Mouse (Mus musculus) MEL (cell line): ENCODE measurements around the gene Sarnp.

ENCODE experiments used
- CHD2 ChIP-seq: IDR thresholded peaks from 2 replicates; pipeline ENCODE4 v1.6.1; 2011; ENCODE audit warnings: low read length, improper control_type of control experiment
- EP300 ChIP-seq, 2 experiments: IDR thresholded peaks; 2 replicates each; pipeline ENCODE4 v1.6.1; 2011; ENCODE audit warnings: improper control_type of control experiment in 2 of 2, low read length in 2 of 2, low read depth in 1 of 2, mild to moderate bottlenecking in 1 of 2
- MYC ChIP-seq: IDR thresholded peaks from 2 replicates; pipeline ENCODE4 v1.6.1; 2011; ENCODE audit warnings: low read depth, mild to moderate bottlenecking, low read length, improper control_type of control experiment, moderate library complexity
- POLR2A ChIP-seq, 2 experiments: IDR thresholded peaks; 2 replicates each; pipeline ENCODE4 v1.6.1; 2011 to 2012; ENCODE audit warnings: low read length in 2 of 2, mild to moderate bottlenecking in 2 of 2, control low read depth in 1 of 2, improper control_type of control experiment in 1 of 2, low read depth in 1 of 2, moderate library complexity in 1 of 2; ENCODE audit not compliant: control insufficient read depth in 1 of 2, insufficient read depth in 1 of 2, poor library complexity in 1 of 2

DNA sequence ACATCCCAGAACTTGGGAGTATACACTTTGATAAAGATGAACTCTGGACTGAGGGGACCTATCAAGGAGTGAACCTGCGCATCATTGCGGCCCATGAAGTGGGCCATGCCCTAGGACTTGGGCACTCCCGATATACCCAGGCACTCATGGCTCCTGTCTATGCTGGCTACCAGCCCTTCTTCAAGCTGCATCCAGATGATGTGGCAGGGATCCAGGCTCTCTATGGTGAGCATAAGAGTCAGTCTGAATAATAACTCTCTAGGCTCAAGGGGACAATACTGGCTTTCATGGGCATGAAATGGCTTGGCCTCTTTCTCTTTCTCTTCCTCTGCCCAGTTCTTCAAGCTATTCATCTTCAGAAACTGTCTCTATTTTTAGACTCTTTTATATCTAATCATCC is 21.6 kb upstream of the Sarnp start:
- TF ChIP-seq MYC, result no peak
- no peak for TF ChIP-seq POLR2A (IDR thresholded peaks at IDR 0.05; ENCODE audit: control insufficient read depth in 1 of 2, insufficient read depth in 1 of 2, low read depth in 1 of 2, low read length in 2 of 2, poor library complexity in 1 of 2)
- no peak for TF ChIP-seq EP300 (IDR thresholded peaks at IDR 0.05; ENCODE audit: low read depth in 1 of 2, low read length in 2 of 2)
- TF ChIP-seq CHD2, result no peak
